Mouse (Mus musculus) ES-Bruce4 (cell line): Measurements from ENCODE around the gene Satb2.

ENCODE experiments used
- CTCF ChIP-seq: IDR thresholded peaks from one replicate; pipeline ENCODE4 v1.8.1; 2011; ENCODE audit warnings: low read depth, low read length
- POLR2A ChIP-seq: IDR thresholded peaks from one replicate; pipeline ENCODE4 v1.8.1; 2011; ENCODE audit warnings: low read length; ENCODE audit not compliant: insufficient read depth

- no peak for TF ChIP-seq CTCF
- no peak for TF ChIP-seq POLR2A
Measured at GRCm38 (mm10) chr1:56833984-56834900, 144.2 kb downstream of the Satb2 start.
